8 mouse cellular contexts compared by ENCODE assay signal in the genomic region with DNA sequence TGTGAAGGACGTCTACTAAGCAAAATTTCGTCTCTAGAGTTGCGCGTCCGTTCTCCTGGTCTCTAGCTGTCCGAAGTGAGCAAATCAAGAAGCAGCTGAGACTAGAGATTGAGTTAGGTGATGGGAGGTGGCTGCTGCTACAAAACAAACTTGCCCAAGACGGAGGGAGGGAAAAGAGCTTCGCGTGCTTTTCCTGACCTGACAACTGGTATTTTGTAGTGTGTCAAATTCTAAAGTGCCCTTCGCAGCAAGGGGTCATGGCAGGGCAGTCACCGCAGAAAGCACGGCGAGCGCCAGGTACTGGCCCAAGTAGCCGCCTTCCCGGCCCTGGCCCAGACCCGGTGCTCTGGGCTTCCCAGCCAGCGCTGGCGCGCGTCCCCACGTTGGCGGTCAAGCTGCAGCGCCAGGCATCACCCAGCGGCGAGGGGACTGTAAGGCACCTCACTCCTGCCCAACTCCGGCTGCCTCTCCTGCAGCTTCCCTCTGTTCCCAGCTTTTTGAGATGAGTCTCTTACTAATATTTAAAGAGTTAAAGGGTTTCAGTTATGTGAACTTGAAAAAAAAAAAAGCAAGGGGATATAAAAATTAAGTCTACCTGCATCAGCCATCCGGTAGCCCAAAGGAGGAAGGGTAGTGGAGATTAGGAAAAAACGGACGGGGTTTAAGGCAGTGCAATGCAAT.
DNase-seq lines count a peak whose midpoint lies in the region; ATAC-seq and TF ChIP-seq lines count a peak whose summit lies in the region.

No protein-coding gene starts in this region.

- TF ChIP-seq POLR2A in limb, embryonic 14.5 days (IDR thresholded peaks at IDR 0.05; ENCODE audit: borderline replicate concordance, extremely low read depth, insufficient read depth, insufficient read length), result no peak

- no peaks in the 10 kb centered on the region for H3K27me3 ChIP-seq in limb, embryonic 14.5 days (ENCODE audit: control insufficient read depth, insufficient read depth, low read length)
- 0 out of 2 replicates have a peak, but pooled peaks cover 9% of the 10 kb centered on the region for H3K27me3 ChIP-seq in midbrain, embryonic 15.5 days (replicated peaks)

- peak; percentile 68 for DNase-seq in CD4-positive, CD25-positive, alpha-beta regulatory T cell, adult 2 months (ENCODE audit: low read depth, low spot score)
- DNase-seq in embryo, embryonic 11.5 days (ENCODE audit: low read depth, low spot score), result peak; percentile 51
- peak; percentile 98 for DNase-seq in heart, adult 11 months
- peak; percentile 88 for DNase-seq in kidney, adult 18-20 months
- DNase-seq in limb, embryonic 14.5 days (ENCODE audit: low spot score), result peak; percentile 77
- DNase-seq in spleen, postnatal 14 days (ENCODE audit: low spot score in 2 of 2), result peak; percentile 49 to 63

- peak overlapping the region; percentile 75 for H3K4me3 ChIP-seq in limb, embryonic 14.5 days (replicated peaks; ENCODE audit: low read length)
- H3K4me3 ChIP-seq in midbrain, embryonic 15.5 days, result peak overlapping the region; percentile 78

- peak overlapping the region; percentile 82 for H3K4me2 ChIP-seq in limb, embryonic 14.5 days (replicated peaks; ENCODE audit: low read depth, low read length, severe bottlenecking)
- peak overlapping the region; percentile 100 for H3K4me2 ChIP-seq in midbrain, embryonic 15.5 days

- H3K4me1 ChIP-seq in limb, embryonic 14.5 days (ENCODE audit: control insufficient read depth, insufficient read depth, low read length), result peaks cover 23% of the 10 kb centered on the region
- H3K4me1 ChIP-seq in midbrain, embryonic 15.5 days, result peaks cover 39% of the 10 kb centered on the region

- H3K9ac ChIP-seq in limb, embryonic 14.5 days (ENCODE audit: low read depth, low read length, severe bottlenecking), result peak overlapping the region; percentile 78
- H3K9ac ChIP-seq in midbrain, embryonic 15.5 days, result no peak overlapping the region; the same call in 1 of the 2 replicates

- H3K36me3 ChIP-seq in limb, embryonic 14.5 days (ENCODE audit: control insufficient read depth, insufficient read depth, low read length), result peaks cover 19% of the 10 kb centered on the region
- H3K36me3 ChIP-seq in midbrain, embryonic 15.5 days (replicated peaks), result 0 out of 2 replicates have a peak, but pooled peaks cover 7% of the 10 kb centered on the region

- H3K27ac ChIP-seq in limb, embryonic 14.5 days (replicated peaks; ENCODE audit: low read depth, low read length), result peak overlapping the region; percentile 93; the same call in 1 of the 2 replicates
- H3K27ac ChIP-seq in midbrain, embryonic 15.5 days, result no peak overlapping the region

- H3K9me3 ChIP-seq in limb, embryonic 14.5 days (ENCODE audit: control insufficient read depth, low read length), result no peaks in the 10 kb centered on the region
- no peaks in the 10 kb centered on the region for H3K9me3 ChIP-seq in midbrain, embryonic 15.5 days

- WGBS in limb, embryonic 14.5 days, result 1% methylated on average over 30 of the region's 30 CpGs
- 1% methylated on average over 30 of the region's 30 CpGs for WGBS in midbrain, embryonic 15.5 days

- ATAC-seq in CD4-positive, CD25-positive, alpha-beta regulatory T cell, adult 4 months, result no peak
- no peak for ATAC-seq in limb, embryonic 14.5 days (ENCODE audit: low FRiP score, low read depth)
- no peak; the same call in 1 of the 2 replicates for ATAC-seq in midbrain, embryonic 15.5 days (replicated peaks)
